12 mouse cellular contexts compared by ENCODE assay signal in genomic region chr8:123106531-123106930, GRCm38 (mm10). TPM values are rescaled to one million over a fixed set of nuclear protein-coding genes. Genes with fewer than 3 reads are reported as not detected.
DNase-seq lines count a peak whose midpoint lies in the region; ATAC-seq and TF ChIP-seq lines count a peak whose summit lies in the region.
"Had no signal": no experiment of that assay in that cellular context is flagged by ENCODE, and none has a peak within 500 bp of the region (broad histone marks: within the 10 kb centered on the region; RNA-seq: fewer than 3 reads in every experiment).

No protein-coding gene starts in this region.

- H3K9me3 ChIP-seq in heart, postnatal 0 days (replicated peaks; ENCODE audit: control insufficient read depth, low read length): no peaks in the 10 kb centered on the region
- H3K9me3 ChIP-seq in heart, embryonic 12.5 days (replicated peaks): no peaks in the 10 kb centered on the region
- no peaks in the 10 kb centered on the region for H3K9me3 ChIP-seq in lung, postnatal 0 days (ENCODE audit: low read length)
- H3K9me3 ChIP-seq: embryonic facial prominence, embryonic 13.5 days; limb, embryonic 15.5 days had no signal

- H3K27ac ChIP-seq in heart, postnatal 0 days (ENCODE audit: low read depth): no peak overlapping the region
- H3K27ac ChIP-seq in heart, embryonic 12.5 days (ENCODE audit: poor library complexity, severe bottlenecking): no peak overlapping the region
- H3K27ac ChIP-seq in lung, postnatal 0 days (ENCODE audit: low read length): no peak overlapping the region
- H3K27ac ChIP-seq: embryonic facial prominence, embryonic 13.5 days; limb, embryonic 15.5 days had no signal

- no peak for DNase-seq in heart, postnatal 0 days (ENCODE audit: low spot score)
- DNase-seq in lung, postnatal 0 days (ENCODE audit: low spot score): peak; percentile 29
- DNase-seq in lung, postnatal 25 days (ENCODE audit: low spot score): no peak
- peak; percentile 55 for DNase-seq in ES-CJ7 (ENCODE audit: low read depth, low spot score)
- peak; percentile 72 for DNase-seq in induced T-regulatory cell, adult 2 months (ENCODE audit: low read depth)
- no peak for DNase-seq in left cerebral cortex, postnatal 10 days (ENCODE audit: extremely low spot score in 1 of 2, low spot score in 2 of 2)
- no peak for DNase-seq in heart, postnatal 25 days (ENCODE audit: low spot score)

- intact Hi-C loops in left cerebral cortex, postnatal 10 days (cut with DNase I): loop anchor here (5.0 kb wide), 1 partner anchor 96 kb away; no protein-coding TSS in a partner anchor
- intact Hi-C loops in heart, postnatal 25 days (cut with DNase I): loop anchor here (1.0 to 5.0 kb wide), 2 partner anchors 81 to 96 kb away; partner anchors contain the start of gene Dpep1

- ATAC-seq in heart, postnatal 0 days (ENCODE audit: insufficient read depth, low read depth): no peak
- no peak for ATAC-seq in heart, embryonic 12.5 days (ENCODE audit: insufficient number of reproducible peaks, low FRiP score)
- no peak for ATAC-seq in lung, postnatal 0 days
- ATAC-seq: Patski had no signal

- H3K9ac ChIP-seq in heart, postnatal 0 days (replicated peaks; ENCODE audit: low read depth, low read length): no peak overlapping the region
- no peak overlapping the region for H3K9ac ChIP-seq in heart, embryonic 12.5 days
- H3K9ac ChIP-seq in lung, postnatal 0 days (replicated peaks; ENCODE audit: low read depth): no peak overlapping the region
- H3K9ac ChIP-seq: embryonic facial prominence, embryonic 13.5 days; limb, embryonic 15.5 days had no signal

- no peak overlapping the region for H3K4me2 ChIP-seq in heart, postnatal 0 days (ENCODE audit: low read depth, low read length)
- no peak overlapping the region for H3K4me2 ChIP-seq in heart, embryonic 12.5 days
- no peak overlapping the region for H3K4me2 ChIP-seq in lung, postnatal 0 days (replicated peaks; ENCODE audit: low read depth, low read length)
- H3K4me2 ChIP-seq: embryonic facial prominence, embryonic 13.5 days; limb, embryonic 15.5 days had no signal

- H3K4me3 ChIP-seq in heart, postnatal 0 days (ENCODE audit: low read depth, low read length): no peak overlapping the region
- no peak overlapping the region for H3K4me3 ChIP-seq in heart, embryonic 12.5 days
- H3K4me3 ChIP-seq in lung, postnatal 0 days (ENCODE audit: low read depth, low read length): no peak overlapping the region
- H3K4me3 ChIP-seq: embryonic facial prominence, embryonic 13.5 days; limb, embryonic 15.5 days had no signal

- no peaks in the 10 kb centered on the region for H3K27me3 ChIP-seq in heart, postnatal 0 days (ENCODE audit: control insufficient read depth, insufficient read depth, low read length)
- H3K27me3 ChIP-seq in heart, embryonic 12.5 days (replicated peaks): no peaks in the 10 kb centered on the region
- no peaks in the 10 kb centered on the region for H3K27me3 ChIP-seq in lung, postnatal 0 days (replicated peaks; ENCODE audit: insufficient read depth, low read length)
- H3K27me3 ChIP-seq: embryonic facial prominence, embryonic 13.5 days; limb, embryonic 15.5 days; Patski had no signal

- TF ChIP-seq EP300 in heart, postnatal 0 days (IDR thresholded peaks at IDR 0.05; ENCODE audit: low read depth): no peak
- TF ChIP-seq EP300 in lung, postnatal 0 days (IDR thresholded peaks at IDR 0.05): no peak

- peak; percentile 47 for TF ChIP-seq CTCF in heart, postnatal 0 days (IDR thresholded peaks at IDR 0.05; ENCODE audit: low read depth)
- peak; percentile 70 for TF ChIP-seq CTCF in lung, postnatal 0 days (IDR thresholded peaks at IDR 0.05)

- H3K36me3 ChIP-seq in heart, postnatal 0 days (replicated peaks; ENCODE audit: control insufficient read depth, insufficient read depth, low read length): peaks cover 25% of the 10 kb centered on the region
- peaks cover 27% of the 10 kb centered on the region for H3K36me3 ChIP-seq in heart, embryonic 12.5 days
- H3K36me3 ChIP-seq in lung, postnatal 0 days (ENCODE audit: insufficient read depth, low read length): peaks cover 13% of the 10 kb centered on the region; the same call in 1 of the 2 replicates

- 48% methylated on average over 2 of the region's 2 CpGs for WGBS in heart, postnatal 0 days
- WGBS in heart, embryonic 12.5 days: 52% methylated on average over 2 of the region's 2 CpGs
- 52% methylated on average over 2 of the region's 2 CpGs for WGBS in lung, postnatal 0 days

- peaks cover 10% of the 10 kb centered on the region for H3K4me1 ChIP-seq in heart, postnatal 0 days (ENCODE audit: control insufficient read depth, insufficient read depth)
- peaks cover 15% of the 10 kb centered on the region for H3K4me1 ChIP-seq in heart, embryonic 12.5 days (replicated peaks)
- H3K4me1 ChIP-seq in lung, postnatal 0 days (ENCODE audit: insufficient read depth, low read depth, low read length): peaks cover 7% of the 10 kb centered on the region; the same call in 1 of the 2 replicates

RNA-seq across cellular contexts. Expression of gene Rpl13, which starts 4.4 kb away (rescaled TPM):
- 2,455 and 2,720 TPM in 2 replicates for total RNA-seq in heart, postnatal 0 days (2014; rRNA removed; ENCODE audit: low replicate concordance)
- polyA plus RNA-seq in heart, postnatal 0 days (2015; fragmentation: Nextera tagmentation; extraction: Ambion mirVana): 813 and 854 TPM in 2 replicates
- polyA plus RNA-seq in heart, embryonic 12.5 days (2016; fragmentation: Nextera tagmentation; extraction: Ambion mirVana): 1,041 and 1,045 TPM in 2 replicates
- polyA plus RNA-seq in lung, postnatal 0 days (2015; fragmentation: Nextera tagmentation; extraction: Ambion mirVana): 1,019 and 1,086 TPM in 2 replicates
- 100 to 1,000 TPM; 451 to 456 TPM for total RNA-seq in left cerebral cortex, postnatal 10 days (2021)
- 100 to 1,000 TPM; 426 to 434 TPM for total RNA-seq in heart, postnatal 25 days (2021)

RNA-seq across cellular contexts. Expression of gene Cpne7, which starts 10.6 kb away (rescaled TPM):
- total RNA-seq in heart, postnatal 0 days (2014; rRNA removed; ENCODE audit: low replicate concordance): 0.42 and 9.0 TPM in 2 replicates
- polyA plus RNA-seq in heart, postnatal 0 days (2015; fragmentation: Nextera tagmentation; extraction: Ambion mirVana): 0.15 and 0.16 TPM in 2 replicates
- 0.18 and 0.24 TPM in 2 replicates for polyA plus RNA-seq in heart, embryonic 12.5 days (2016; fragmentation: Nextera tagmentation; extraction: Ambion mirVana)
- 0.94 and 1.3 TPM in 2 replicates for polyA plus RNA-seq in lung, postnatal 0 days (2015; fragmentation: Nextera tagmentation; extraction: Ambion mirVana)
- total RNA-seq in left cerebral cortex, postnatal 10 days (2021): 10 to 100 TPM; 75.7 to 94.1 TPM
- under 1 TPM; 0.36 to 0.39 TPM for total RNA-seq in heart, postnatal 25 days (2021)

RNA-seq across cellular contexts. Expression of gene Spg7, which starts 43.8 kb away (rescaled TPM):
- total RNA-seq in heart, postnatal 0 days (2014; rRNA removed; ENCODE audit: low replicate concordance): 72.8 and 83.1 TPM in 2 replicates
- polyA plus RNA-seq in heart, postnatal 0 days (2015; fragmentation: Nextera tagmentation; extraction: Ambion mirVana): 63.3 and 65.1 TPM in 2 replicates
- 77.3 and 79.9 TPM in 2 replicates for polyA plus RNA-seq in heart, embryonic 12.5 days (2016; fragmentation: Nextera tagmentation; extraction: Ambion mirVana)
- polyA plus RNA-seq in lung, postnatal 0 days (2015; fragmentation: Nextera tagmentation; extraction: Ambion mirVana): 22.7 and 27.3 TPM in 2 replicates
- total RNA-seq in left cerebral cortex, postnatal 10 days (2021): 10 to 100 TPM; 70.4 to 71.3 TPM
- total RNA-seq in heart, postnatal 25 days (2021): 10 to 100 TPM; 77.4 to 78.7 TPM

RNA-seq across cellular contexts. Expression of gene Sult5a1, which starts 51.6 kb away (rescaled TPM):
- 1.4 and 3.4 TPM in 2 replicates for total RNA-seq in heart, postnatal 0 days (2014; rRNA removed; ENCODE audit: low replicate concordance)
- 1.6 and 2.0 TPM in 2 replicates for polyA plus RNA-seq in heart, postnatal 0 days (2015; fragmentation: Nextera tagmentation; extraction: Ambion mirVana)
- polyA plus RNA-seq in heart, embryonic 12.5 days (2016; fragmentation: Nextera tagmentation; extraction: Ambion mirVana): 5.4 and 5.8 TPM in 2 replicates
- 18.3 TPM in 2 replicates for polyA plus RNA-seq in lung, postnatal 0 days (2015; fragmentation: Nextera tagmentation; extraction: Ambion mirVana)
- not detected for total RNA-seq in left cerebral cortex, postnatal 10 days (2021)
- 1 to 10 TPM in 1 of 2 experiments, under 1 TPM in 1; 0.56 to 1.1 TPM for total RNA-seq in heart, postnatal 25 days (2021)
- total RNA-seq: monocyte, adult 5-6 weeks had no signal

Comparison
In these comparisons a context has a peak if more than half of its experiments do, and no peak if none do; other contexts are left out.
1. DNase-seq: peak in lung, postnatal 0 days (single experiment), ES-CJ7 (single experiment) and induced T-regulatory cell, adult 2 months (single experiment); none in heart, postnatal 0 days (single experiment), lung, postnatal 25 days (single experiment), left cerebral cortex, postnatal 10 days (0 of 2) and heart, postnatal 25 days (single experiment).